Mouse (Mus musculus): Measurements from ENCODE around the gene Wwox. TPM values are rescaled to one million over a fixed set of nuclear protein-coding genes. Genes with fewer than 3 reads are reported as not detected.

Gene Wwox
- total and polyA plus RNA-seq, 3 experiments = 7.8 to 11.5 (median 9.1) TPM

- TF ChIP-seq MYC (IDR thresholded peaks at IDR 0.05; ENCODE audit: low read depth, low read length) = no peak
- no peak for TF ChIP-seq TBP (conservative IDR thresholded peaks at IDR 0.05; ENCODE audit: low read depth, low read length)
- no peak for TF ChIP-seq CHD2 (IDR thresholded peaks at IDR 0.05; ENCODE audit: low read length)
- peak; percentile 59 for TF ChIP-seq RAD21 (IDR thresholded peaks at IDR 0.05; ENCODE audit: low read depth, low read length)
Observed at GRCm38 (mm10) chr8:114881891-114882401, 442.5 kb downstream of the Wwox start (continued).

GRCm38 (mm10) chr8:114882504-114882903 is 443.0 kb downstream of the Wwox start:
- H3K36me3 ChIP-seq (replicated peaks in 1 of 2; ENCODE audit: control insufficient read depth in 1 of 2, insufficient read depth in 1 of 2, low read length in 1 of 2) = no peaks in the 10 kb centered on the region
- DNase-seq (ENCODE audit: extremely low read depth) = no peak
- H3K27me3 ChIP-seq (replicated peaks) = no peaks in the 10 kb centered on the region
- H3K9ac ChIP-seq (ENCODE audit: insufficient read depth, low read depth) = no peak overlapping the region
- peak overlapping the region; percentile 45 for H3K4me2 ChIP-seq (ENCODE audit: insufficient read depth, low read depth, poor library complexity, severe bottlenecking)
- in situ Hi-C loops (cut with MboI; ENCODE audit: low pct_ligation_motif_present, low pct_unique_long_range_greater_than_20kb, low sequenced_read_pairs) (loop anchor here (10.0 kb wide), 1 partner anchor 82 kb away; no protein-coding TSS in a partner anchor), dilution Hi-C loops (cut with MboI; ENCODE audit: extremely low pct_ligation_motif_present, extremely low pct_unique_long_range_greater_than_20kb, low sequenced_read_pairs) (no loop called here)
- no peaks in the 10 kb centered on the region for H3K79me2 ChIP-seq (replicated peaks; ENCODE audit: control insufficient read depth, extremely low read depth, insufficient read depth, poor library complexity, severe bottlenecking)
- H3K27ac ChIP-seq (ENCODE audit: insufficient read depth, low read depth) = peak overlapping the region; percentile 59
- no peak for TF ChIP-seq ZMIZ1 (IDR thresholded peaks at IDR 0.05; ENCODE audit: low read depth, low read length)
- 0 out of 2 replicates have a peak, but pooled peaks have one; percentile 38 for TF ChIP-seq CHD2 (IDR thresholded peaks at IDR 0.05; ENCODE audit: low read length)
- no peak for TF ChIP-seq ZC3H11A (IDR thresholded peaks at IDR 0.05; ENCODE audit: low read depth, low read length)
- no peaks in the 10 kb centered on the region for H3K9me3 ChIP-seq (replicated peaks; ENCODE audit: low read length)
- peaks cover 33 to 68% of the 10 kb centered on the region in 2 experiments for H3K4me1 ChIP-seq (ENCODE audit: control insufficient read depth in 1 of 2, insufficient read depth in 2 of 2)
- H3K4me3 ChIP-seq (replicated peaks in 1 of 3; ENCODE audit: low read depth in 2 of 3, low read length in 2 of 3, poor library complexity in 1 of 3) = peak overlapping the region in 1 of 3 experiments; percentile 39

- in situ Hi-C loops (cut with MboI; ENCODE audit: low pct_ligation_motif_present, low pct_unique_long_range_greater_than_20kb, low sequenced_read_pairs) (loop anchor here (10.0 kb wide), 1 partner anchor 82 kb away; no protein-coding TSS in a partner anchor), dilution Hi-C loops (cut with MboI; ENCODE audit: extremely low pct_ligation_motif_present, extremely low pct_unique_long_range_greater_than_20kb, low sequenced_read_pairs) (no loop called here)
- no peaks in the 10 kb centered on the region for H3K79me2 ChIP-seq (replicated peaks; ENCODE audit: control insufficient read depth, extremely low read depth, insufficient read depth, poor library complexity, severe bottlenecking)
- DNase-seq (ENCODE audit: extremely low read depth) = peak; percentile 69
- H3K4me2 ChIP-seq (ENCODE audit: insufficient read depth, low read depth, poor library complexity, severe bottlenecking) = peak overlapping the region; percentile 45
- H3K27me3 ChIP-seq (replicated peaks) = no peaks in the 10 kb centered on the region
- no peaks in the 10 kb centered on the region for H3K9me3 ChIP-seq (replicated peaks; ENCODE audit: low read length)
- H3K36me3 ChIP-seq (replicated peaks in 1 of 2; ENCODE audit: control insufficient read depth in 1 of 2, insufficient read depth in 1 of 2, low read length in 1 of 2) = no peaks in the 10 kb centered on the region
- no peak overlapping the region for H3K9ac ChIP-seq (ENCODE audit: insufficient read depth, low read depth)
- H3K4me3 ChIP-seq (replicated peaks in 1 of 3; ENCODE audit: low read depth in 2 of 3, low read length in 2 of 3, poor library complexity in 1 of 3) = peak overlapping the region in 1 of 3 experiments; percentile 39
- TF ChIP-seq RCOR1 (conservative IDR thresholded peaks at IDR 0.05; ENCODE audit: low read depth, low read length) (no peak), USF1 (IDR thresholded peaks at IDR 0.05; ENCODE audit: low read depth, low read length) (peak; percentile 71), USF2 (conservative IDR thresholded peaks at IDR 0.05; ENCODE audit: low read depth, low read length) (peak; percentile 79), MAX (IDR thresholded peaks at IDR 0.05; ENCODE audit: low read length) (peak; percentile 55; the same call in 1 of the 2 replicates), PAX5 (IDR thresholded peaks at IDR 0.05; ENCODE audit: low read length) (no peak), TCF12 (IDR thresholded peaks at IDR 0.05; ENCODE audit: low read depth, low read length) (no peak), ETS1 (conservative IDR thresholded peaks at IDR 0.05; ENCODE audit: low read depth, low read length) (0 out of 2 replicates have a peak, but pooled peaks have one; percentile 12), BHLHE40 (IDR thresholded peaks at IDR 0.05; ENCODE audit: low read depth, low read length) (peak; percentile 70; the same call in 1 of the 2 replicates), KAT2A (IDR thresholded peaks at IDR 0.05; ENCODE audit: insufficient replicate concordance, low read length) (no peak)
- peaks cover 33 to 68% of the 10 kb centered on the region in 2 experiments for H3K4me1 ChIP-seq (ENCODE audit: control insufficient read depth in 1 of 2, insufficient read depth in 2 of 2)
- peak overlapping the region; percentile 13; the same call in 1 of the 2 replicates for H3K27ac ChIP-seq (ENCODE audit: insufficient read depth, low read depth)
Observed at GRCm38 (mm10) chr8:114882936-114883606, 443.6 kb downstream of the Wwox start.
